Mouse (Mus musculus): Measurements from ENCODE around the gene Cdk6. TPM values are rescaled to one million over a fixed set of nuclear protein-coding genes. Genes with fewer than 3 reads are reported as not detected.
"Not testable (repeated sequence)": the region's sequence is repeated elsewhere in the genome, so short reads cannot be mapped to it uniquely, and the experiment has no call there.

The Cdk6 gene
- polyA plus RNA-seq, 1 experiment from 2014 or later = 32.5 TPM

DNA sequence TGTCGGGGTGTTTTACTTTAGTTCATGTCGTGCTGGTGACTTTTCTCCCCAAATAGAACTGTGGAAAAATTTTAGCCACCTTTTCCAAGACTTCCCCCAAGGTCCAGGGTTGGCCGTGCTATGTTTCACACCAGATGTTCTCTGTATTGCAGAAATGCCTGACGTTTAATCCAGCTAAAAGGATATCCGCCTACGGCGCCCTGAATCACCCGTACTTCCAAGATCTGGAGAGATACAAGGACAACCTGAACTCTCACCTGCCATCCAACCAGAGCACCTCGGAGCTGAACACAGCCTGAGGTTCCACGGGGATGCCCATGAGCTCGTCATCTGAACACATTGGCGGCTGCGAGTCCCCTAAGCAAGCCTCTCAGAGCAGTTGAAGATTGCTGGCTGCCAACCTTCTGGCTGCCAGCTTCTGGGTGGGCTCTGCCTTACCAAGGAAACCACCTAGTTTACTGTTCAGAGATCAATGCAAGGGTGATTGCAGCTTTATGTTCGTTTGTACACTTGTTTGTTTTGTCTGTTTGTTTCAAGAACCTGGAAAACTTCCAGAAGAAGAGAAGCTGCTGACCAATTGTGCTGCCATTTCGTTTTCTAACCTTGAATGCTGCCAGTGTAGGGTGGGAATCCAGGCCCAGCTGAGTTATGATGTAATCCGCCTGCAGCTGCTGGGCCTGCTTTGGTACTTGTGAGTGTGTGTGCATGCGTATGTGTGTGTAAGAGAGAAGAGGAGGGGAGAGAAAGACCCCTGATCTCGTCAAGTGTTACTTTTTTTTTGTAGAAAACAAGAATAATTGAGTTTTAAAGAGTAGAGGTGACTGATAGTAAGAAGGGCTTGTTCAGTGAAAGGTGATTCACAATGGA, 179.4 kb downstream of the Cdk6 start:
- Histone ChIP-seq H3K9me3 (no peaks in the 10 kb centered on the region), H3K4me3 (replicated peaks) (no peak overlapping the region), H3K4me2 (no peak overlapping the region), H3K9ac (replicated peaks) (no peak overlapping the region), H3K4me1 (replicated peaks) (no peaks in the 10 kb centered on the region), H3K36me3 (peaks cover 4% of the 10 kb centered on the region; the same call in 1 of the 2 replicates), H3K27ac (no peak overlapping the region), H3K27me3 (no peaks in the 10 kb centered on the region)
- 87% methylated on average over 18 of the region's 18 CpGs for WGBS
- ATAC-seq (ENCODE audit: insufficient number of reproducible peaks, insufficient read depth, low FRiP score, low TSS enrichment, low read depth) = no peak

DNA sequence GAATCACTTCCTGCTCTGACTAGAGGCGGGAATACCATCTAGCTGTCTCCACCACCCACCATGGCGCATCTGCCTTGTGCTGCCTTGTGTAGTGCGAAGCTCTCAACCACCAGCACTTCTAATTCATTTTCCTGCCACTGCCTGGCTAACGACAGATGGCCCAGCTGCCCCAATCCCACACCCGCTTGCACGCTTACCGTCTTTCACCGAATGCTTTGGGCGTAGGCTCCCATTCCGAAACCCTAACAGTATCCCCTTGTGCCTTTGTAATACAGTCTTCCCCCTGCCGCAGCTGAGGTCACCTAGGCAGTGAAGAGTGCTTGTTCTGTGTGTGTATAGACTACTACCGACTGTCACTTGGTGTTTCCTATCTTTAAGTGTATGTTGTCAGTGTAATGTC, 180.5 kb downstream of the Cdk6 start:
- Histone ChIP-seq H3K4me1 (replicated peaks) (no peaks in the 10 kb centered on the region), H3K9me3 (no peaks in the 10 kb centered on the region), H3K27me3 (no peaks in the 10 kb centered on the region), H3K36me3 (peaks cover 4% of the 10 kb centered on the region; the same call in 1 of the 2 replicates), H3K4me2 (no peak overlapping the region), H3K27ac (no peak overlapping the region), H3K4me3 (replicated peaks) (no peak overlapping the region), H3K9ac (replicated peaks) (no peak overlapping the region)
- 95% methylated on average over 12 of the region's 12 CpGs for WGBS
- no peak for ATAC-seq (ENCODE audit: insufficient number of reproducible peaks, insufficient read depth, low FRiP score, low TSS enrichment, low read depth)

DNA sequence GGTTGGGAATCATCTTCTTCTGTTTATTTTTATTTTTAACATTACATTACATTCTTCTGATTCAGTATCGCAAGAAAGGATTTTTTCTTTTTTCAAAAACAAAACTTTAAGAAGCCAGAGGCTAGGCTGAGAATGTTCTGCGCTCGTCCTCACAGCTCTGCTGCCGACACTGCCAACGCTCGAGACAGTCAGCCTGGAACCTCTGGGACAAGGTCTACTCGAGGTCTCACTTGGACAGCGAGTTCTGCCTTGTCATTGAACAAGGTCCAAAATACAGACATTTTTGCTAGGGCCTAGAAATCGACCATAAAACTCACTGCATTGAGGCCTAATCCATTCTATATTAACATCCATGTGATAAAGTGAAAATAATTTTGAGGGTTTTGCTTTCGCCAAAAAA, 181.5 kb downstream of the Cdk6 start:
- WGBS = 92% methylated on average over 10 of the region's 10 CpGs
- Histone ChIP-seq H3K27ac (no peak overlapping the region), H3K9me3 (no peaks in the 10 kb centered on the region), H3K4me1 (replicated peaks) (peaks cover 4% of the 10 kb centered on the region; the same call in 1 of the 2 replicates), H3K36me3 (peaks cover 4% of the 10 kb centered on the region; the same call in 1 of the 2 replicates), H3K4me3 (replicated peaks) (no peak overlapping the region), H3K27me3 (no peaks in the 10 kb centered on the region), H3K4me2 (no peak overlapping the region), H3K9ac (replicated peaks) (no peak overlapping the region)
- no peak for ATAC-seq (ENCODE audit: insufficient number of reproducible peaks, insufficient read depth, low FRiP score, low TSS enrichment, low read depth)

GRCm38 (mm10) chr5:3527041-3527691, 185.9 kb downstream of the Cdk6 start:
- Histone ChIP-seq H3K36me3 (no peaks in the 10 kb centered on the region), H3K9me3 (no peaks in the 10 kb centered on the region), H3K4me1 (replicated peaks) (peaks cover 11% of the 10 kb centered on the region), H3K27ac (no peak overlapping the region), H3K4me2 (no peak overlapping the region), H3K27me3 (no peaks in the 10 kb centered on the region), H3K4me3 (replicated peaks) (no peak overlapping the region), H3K9ac (replicated peaks) (no peak overlapping the region)
- no peak for ATAC-seq (ENCODE audit: insufficient number of reproducible peaks, insufficient read depth, low FRiP score, low TSS enrichment, low read depth)
- WGBS = 47% methylated on average over 5 of the region's 5 CpGs

- Histone ChIP-seq H3K9me3 (no peaks in the 10 kb centered on the region), H3K9ac (replicated peaks) (no peak overlapping the region), H3K4me2 (no peak overlapping the region), H3K4me1 (replicated peaks) (peaks cover 11% of the 10 kb centered on the region), H3K27me3 (no peaks in the 10 kb centered on the region), H3K27ac (no peak overlapping the region), H3K4me3 (replicated peaks) (no peak overlapping the region), H3K36me3 (no peaks in the 10 kb centered on the region)
- 80% methylated on average over 10 of the region's 10 CpGs for WGBS
- ATAC-seq (ENCODE audit: insufficient number of reproducible peaks, insufficient read depth, low FRiP score, low TSS enrichment, low read depth) = no peak
Measured at GRCm38 (mm10) chr5:3529585-3530189, 188.4 kb downstream of the Cdk6 start.

DNA sequence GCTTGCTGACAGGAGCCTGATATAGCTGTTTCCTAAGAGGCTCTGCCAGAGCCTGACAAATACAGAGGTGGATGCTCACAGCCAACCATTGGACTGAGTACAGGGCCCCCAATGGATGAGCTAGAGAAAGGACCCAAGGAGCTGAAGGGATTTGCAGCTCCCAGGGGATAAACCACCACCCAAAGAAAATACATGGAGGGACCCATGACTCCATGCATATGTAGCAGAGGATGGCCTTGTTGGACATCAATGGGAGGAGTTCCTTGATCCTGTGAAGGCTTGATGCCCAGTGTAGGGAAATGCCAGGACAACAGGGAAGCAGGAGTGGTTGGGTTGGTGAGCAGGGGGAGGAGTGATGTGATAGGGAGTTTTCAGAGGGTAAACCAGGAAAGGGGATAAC, 190.8 kb downstream of the Cdk6 start:
- not testable (repeated sequence) for H3K27me3 ChIP-seq; ATAC-seq (ENCODE audit: insufficient number of reproducible peaks, insufficient read depth, low FRiP score, low TSS enrichment, low read depth); H3K27ac ChIP-seq; H3K4me2 ChIP-seq; H3K9me3 ChIP-seq; H3K9ac ChIP-seq (replicated peaks); H3K36me3 ChIP-seq; H3K4me3 ChIP-seq (replicated peaks)
- peaks cover 11% of the 10 kb centered on the region for H3K4me1 ChIP-seq (replicated peaks)

GRCm38 (mm10) chr5:3536592-3537212, 195.4 kb downstream of the Cdk6 start:
- no peaks in the 10 kb centered on the region for H3K27me3 ChIP-seq
- no peaks in the 10 kb centered on the region for H3K4me1 ChIP-seq (replicated peaks)
- no peak overlapping the region for H3K27ac ChIP-seq
- no peaks in the 10 kb centered on the region for H3K9me3 ChIP-seq
- H3K4me2 ChIP-seq = no peak overlapping the region
- peak; percentile 67; the same call in 1 of the 2 replicates for ATAC-seq (ENCODE audit: insufficient number of reproducible peaks, insufficient read depth, low FRiP score, low TSS enrichment, low read depth)
- no peak overlapping the region for H3K4me3 ChIP-seq (replicated peaks)
- no peak overlapping the region for H3K9ac ChIP-seq (replicated peaks)
- 62% methylated on average over 3 of the region's 3 CpGs for WGBS
- H3K36me3 ChIP-seq = no peaks in the 10 kb centered on the region

DNA sequence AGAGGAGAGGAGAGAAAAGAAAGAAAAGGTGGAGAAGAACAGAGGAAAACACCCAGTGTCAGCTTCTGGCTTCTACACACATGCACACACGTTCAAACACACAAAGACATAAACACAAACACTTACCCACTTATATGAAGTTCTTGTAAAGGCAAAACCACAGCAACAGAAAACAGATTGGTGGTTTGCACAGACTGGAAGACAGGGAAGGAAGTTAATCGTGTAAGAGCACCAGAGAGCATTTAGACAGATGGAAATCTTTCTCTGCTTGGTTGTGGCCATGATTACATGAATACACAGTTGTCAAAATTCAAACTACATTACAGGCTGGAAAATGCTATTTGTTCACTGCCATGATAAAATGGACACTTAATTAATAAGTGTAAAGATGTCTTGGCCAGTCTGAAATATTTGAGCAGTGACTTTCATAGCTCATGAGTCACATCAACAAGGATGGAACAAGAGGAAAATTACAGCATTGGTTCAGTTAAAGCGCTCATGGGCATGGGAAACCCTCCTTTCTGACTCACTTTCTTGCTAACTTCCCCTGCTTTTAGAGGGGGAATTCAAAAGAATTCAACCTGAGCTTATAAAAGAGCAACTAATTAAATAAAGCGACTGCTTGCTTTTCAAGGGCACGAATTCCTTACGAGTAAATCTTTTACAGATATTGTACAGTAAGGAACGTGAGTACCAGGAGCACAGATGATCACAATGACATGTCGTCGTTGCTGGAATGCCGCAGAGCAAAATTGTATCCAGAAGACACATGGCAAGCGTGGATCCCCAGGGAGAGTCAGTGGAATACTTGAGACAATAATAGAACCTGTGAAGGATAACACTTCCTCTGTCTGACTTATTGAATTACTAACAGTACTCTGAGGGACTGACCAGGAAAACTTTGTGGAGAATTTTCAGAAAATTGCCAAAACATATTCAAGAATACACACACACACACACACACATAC, 197.5 kb downstream of the Cdk6 start:
- Histone ChIP-seq H3K4me2 (no peak overlapping the region), H3K27me3 (no peaks in the 10 kb centered on the region), H3K4me1 (replicated peaks) (no peaks in the 10 kb centered on the region), H3K9me3 (no peaks in the 10 kb centered on the region), H3K36me3 (no peaks in the 10 kb centered on the region), H3K27ac (no peak overlapping the region), H3K4me3 (replicated peaks) (no peak overlapping the region), H3K9ac (replicated peaks) (no peak overlapping the region)
- 68% methylated on average over 11 of the region's 11 CpGs for WGBS
- no peak for ATAC-seq (ENCODE audit: insufficient number of reproducible peaks, insufficient read depth, low FRiP score, low TSS enrichment, low read depth)

DNA sequence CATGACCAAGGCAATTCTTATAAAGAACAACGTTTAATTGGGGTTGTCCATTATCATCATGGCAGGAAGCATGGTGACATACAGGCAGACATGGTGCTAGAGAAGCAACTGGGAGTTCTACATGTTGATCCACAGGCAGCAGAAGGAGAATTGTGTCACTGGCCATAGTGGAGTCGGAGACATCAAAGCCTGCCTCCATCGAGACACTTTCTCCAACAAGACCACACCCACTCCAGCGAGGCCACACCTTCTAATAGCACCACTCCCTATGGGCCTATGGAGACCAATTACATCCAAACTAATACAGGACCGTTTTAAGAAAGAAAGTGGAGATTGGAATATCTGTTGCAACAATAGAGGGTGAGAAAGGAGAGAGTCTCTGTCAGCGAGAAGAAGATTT, 200.6 kb downstream of the Cdk6 start:
- no peaks in the 10 kb centered on the region for H3K9me3 ChIP-seq
- WGBS = 76% methylated on average over 6 of the region's 6 CpGs
- no peak overlapping the region for H3K4me2 ChIP-seq
- H3K9ac ChIP-seq (replicated peaks) = no peak overlapping the region
- no peak overlapping the region for H3K4me3 ChIP-seq (replicated peaks)
- no peaks in the 10 kb centered on the region for H3K27me3 ChIP-seq
- no peak for ATAC-seq (ENCODE audit: insufficient number of reproducible peaks, insufficient read depth, low FRiP score, low TSS enrichment, low read depth)
- peaks cover 8% of the 10 kb centered on the region for H3K36me3 ChIP-seq
- no peak overlapping the region for H3K27ac ChIP-seq
- H3K4me1 ChIP-seq (replicated peaks) = peaks cover 11% of the 10 kb centered on the region

GRCm38 (mm10) chr5:3543629-3544479, 202.6 kb downstream of the Cdk6 start, which contains the start of gene Fam133b:
Gene Fam133b, plus strand, starts transcription at chr5:3543833.
- WGBS = under 1% methylated on average over 79 of the region's 80 CpGs
- Histone ChIP-seq H3K36me3 (peaks cover 12% of the 10 kb centered on the region), H3K27me3 (no peaks in the 10 kb centered on the region), H3K4me2 (peak within 1 kb of the TSS; percentile 59), H3K4me3 (replicated peaks) (peak within 1 kb of the TSS; percentile 88), H3K4me1 (replicated peaks) (peaks cover 11% of the 10 kb centered on the region), H3K9me3 (no peaks in the 10 kb centered on the region), H3K9ac (replicated peaks) (peak within 1 kb of the TSS; percentile 92), H3K27ac (peak within 1 kb of the TSS; percentile 94)
- ATAC-seq (ENCODE audit: insufficient number of reproducible peaks, insufficient read depth, low FRiP score, low TSS enrichment, low read depth) = peak; percentile 97
